Mouse (Mus musculus) cortical plate, adult 2 months (tissue): Measurements from ENCODE around the gene Hcrt.

Experiments used
- CTCF ChIP-seq: fragments of 200-500 bp; IDR thresholded peaks from 2 replicates; pipeline ENCODE4 v1.5.1; 2011; ENCODE audit warnings: mild to moderate bottlenecking, control low read depth, low read length; ENCODE audit not compliant: insufficient read depth; ENCODE audit errors: extremely low read depth
- POLR2A ChIP-seq: fragments of 200-500 bp; IDR thresholded peaks from 2 replicates; pipeline ENCODE4 v1.6.1; 2011; ENCODE audit warnings: mild to moderate bottlenecking, low read length, control low read depth; ENCODE audit not compliant: insufficient read depth; ENCODE audit errors: extremely low read depth

GRCm38 (mm10) chr11:100782568-100782967 is 19.8 kb upstream of the Hcrt start:
- TF ChIP-seq CTCF (no peak), POLR2A (no peak)
